Mouse (Mus musculus): Measurements from ENCODE around the gene Cpne2.

Cpne2 gene

DNA sequence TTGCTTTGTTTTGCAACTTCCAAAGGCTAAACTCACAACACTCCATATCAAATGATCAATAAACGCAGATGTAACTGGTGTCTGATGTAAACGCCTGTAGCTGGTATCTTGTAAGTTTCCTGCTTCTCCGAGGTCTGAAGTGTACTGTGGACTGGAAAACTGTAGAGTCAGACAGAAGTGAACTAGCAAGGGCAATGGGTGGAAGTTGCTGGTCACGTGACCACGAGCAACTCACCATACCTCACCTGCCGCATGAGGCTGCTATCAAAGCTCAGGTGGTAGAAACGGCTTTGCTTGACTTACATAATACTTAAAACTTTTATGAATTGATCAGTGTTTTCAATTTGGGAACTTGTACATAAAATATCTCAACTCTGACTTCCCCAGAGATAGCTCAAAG, 5.6 kb upstream of the Cpne2 start:
- peaks cover 6% of the 10 kb centered on the region for H3K4me1 ChIP-seq (replicated peaks; ENCODE audit: low read depth, low read length)
- H3K36me3 ChIP-seq (ENCODE audit: insufficient read depth, low read length) = no peaks in the 10 kb centered on the region
- no peak overlapping the region for H3K4me3 ChIP-seq (replicated peaks; ENCODE audit: low read length)
- peaks cover 51% of the 10 kb centered on the region for H3K27me3 ChIP-seq (ENCODE audit: insufficient read depth, low read length)
- no peaks in the 10 kb centered on the region for H3K9me3 ChIP-seq (ENCODE audit: low read length)
- TF ChIP-seq CTCF (conservative IDR thresholded peaks at IDR 0.05; ENCODE audit: low read length) (no peak), NANOG (IDR thresholded peaks at IDR 0.05; ENCODE audit: borderline replicate concordance, low read length) (no peak), POU5F1 (IDR thresholded peaks at IDR 0.05; ENCODE audit: borderline replicate concordance, low read length) (no peak)

DNA sequence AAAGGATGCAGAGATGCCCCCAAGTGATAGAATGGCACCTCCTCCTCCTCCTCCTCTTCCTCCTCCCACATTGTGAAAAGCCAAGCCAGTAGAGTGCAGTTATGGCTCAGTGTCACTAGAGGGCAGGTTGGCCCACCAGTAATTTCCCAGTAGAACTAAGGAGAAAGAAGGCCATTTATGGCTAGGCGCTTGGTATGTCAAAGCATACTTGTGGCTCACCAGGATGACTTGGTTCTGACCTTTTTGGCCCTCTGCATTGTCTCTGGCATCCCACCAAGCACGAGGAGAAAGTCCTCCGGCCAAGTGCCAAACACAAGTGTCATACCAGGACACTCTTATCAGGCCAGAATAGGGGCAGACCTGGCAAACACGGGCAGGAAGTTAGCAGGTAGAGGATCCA, 4.5 kb upstream of the Cpne2 start:
- Histone ChIP-seq H3K9me3 (ENCODE audit: low read length) (no peaks in the 10 kb centered on the region), H3K36me3 (ENCODE audit: insufficient read depth, low read length) (no peaks in the 10 kb centered on the region), H3K4me3 (replicated peaks; ENCODE audit: low read length) (no peak overlapping the region), H3K27me3 (ENCODE audit: insufficient read depth, low read length) (peaks cover 52% of the 10 kb centered on the region), H3K4me1 (replicated peaks; ENCODE audit: low read depth, low read length) (peaks cover 9% of the 10 kb centered on the region)
- TF ChIP-seq CTCF (conservative IDR thresholded peaks at IDR 0.05; ENCODE audit: low read length) (peak; percentile 86), POU5F1 (IDR thresholded peaks at IDR 0.05; ENCODE audit: borderline replicate concordance, low read length) (no peak)

DNA sequence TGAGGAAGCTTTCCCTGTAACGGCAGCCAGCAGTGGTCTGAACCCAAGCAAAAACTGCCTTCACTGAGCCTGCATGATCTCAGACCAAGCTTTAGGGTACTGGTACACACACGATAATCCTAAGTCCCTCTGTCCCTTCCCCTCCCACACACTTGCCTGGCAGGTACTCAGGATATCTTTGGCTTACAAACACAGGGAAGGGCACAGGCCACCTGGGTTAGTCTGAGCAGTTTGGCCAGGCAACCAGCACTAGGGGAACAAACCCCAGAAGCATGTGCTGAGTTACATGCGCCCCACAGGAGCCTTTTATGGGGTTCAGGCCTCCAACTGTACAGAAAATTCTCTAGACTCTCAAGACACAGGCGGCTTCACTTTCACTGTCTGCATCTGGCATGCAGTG, 2.9 kb upstream of the Cpne2 start:
- no peaks in the 10 kb centered on the region for H3K9me3 ChIP-seq (ENCODE audit: low read length)
- peaks cover 23% of the 10 kb centered on the region for H3K4me1 ChIP-seq (replicated peaks; ENCODE audit: low read depth, low read length)

DNA sequence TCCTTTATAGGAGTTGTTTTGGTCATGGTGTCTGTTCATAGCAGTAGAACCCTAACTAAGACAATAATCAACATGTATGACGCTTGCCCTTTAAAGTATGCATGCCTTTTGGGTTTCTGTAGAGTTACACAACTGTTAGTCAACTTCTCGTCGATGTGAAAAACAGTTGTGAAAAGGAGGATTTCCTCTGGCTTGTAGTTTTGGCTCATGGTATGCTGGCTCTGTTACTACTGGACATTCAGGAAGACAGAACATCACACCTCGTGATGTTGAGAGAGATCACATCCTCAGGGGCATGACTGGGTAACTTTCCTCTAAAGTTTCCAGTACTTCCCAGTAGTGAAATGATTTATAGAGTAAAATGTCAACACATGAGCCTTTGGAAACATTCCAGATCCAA, 2.1 kb upstream of the Cpne2 start:
- Histone ChIP-seq H3K36me3 (ENCODE audit: insufficient read depth, low read length) (no peaks in the 10 kb centered on the region), H3K9me3 (ENCODE audit: low read length) (no peaks in the 10 kb centered on the region), H3K4me1 (replicated peaks; ENCODE audit: low read depth, low read length) (peaks cover 23% of the 10 kb centered on the region), H3K4me3 (replicated peaks; ENCODE audit: low read length) (no peak overlapping the region), H3K27me3 (ENCODE audit: insufficient read depth, low read length) (peaks cover 68% of the 10 kb centered on the region)
- no peak for TF ChIP-seq CTCF (conservative IDR thresholded peaks at IDR 0.05; ENCODE audit: low read length)
- TF ChIP-seq NANOG (IDR thresholded peaks at IDR 0.05; ENCODE audit: borderline replicate concordance, low read length) = no peak

More for the DNA sequence above, 2.9 kb upstream of the Cpne2 start:
- no peak overlapping the region for H3K4me3 ChIP-seq (replicated peaks; ENCODE audit: low read length)
- H3K27me3 ChIP-seq (ENCODE audit: insufficient read depth, low read length) = peaks cover 65% of the 10 kb centered on the region
- no peak for TF ChIP-seq POU5F1 (IDR thresholded peaks at IDR 0.05; ENCODE audit: borderline replicate concordance, low read length)
- TF ChIP-seq CTCF (conservative IDR thresholded peaks at IDR 0.05; ENCODE audit: low read length) = no peak
- no peak for TF ChIP-seq NANOG (IDR thresholded peaks at IDR 0.05; ENCODE audit: borderline replicate concordance, low read length)
- H3K36me3 ChIP-seq (ENCODE audit: insufficient read depth, low read length) = no peaks in the 10 kb centered on the region

DNA sequence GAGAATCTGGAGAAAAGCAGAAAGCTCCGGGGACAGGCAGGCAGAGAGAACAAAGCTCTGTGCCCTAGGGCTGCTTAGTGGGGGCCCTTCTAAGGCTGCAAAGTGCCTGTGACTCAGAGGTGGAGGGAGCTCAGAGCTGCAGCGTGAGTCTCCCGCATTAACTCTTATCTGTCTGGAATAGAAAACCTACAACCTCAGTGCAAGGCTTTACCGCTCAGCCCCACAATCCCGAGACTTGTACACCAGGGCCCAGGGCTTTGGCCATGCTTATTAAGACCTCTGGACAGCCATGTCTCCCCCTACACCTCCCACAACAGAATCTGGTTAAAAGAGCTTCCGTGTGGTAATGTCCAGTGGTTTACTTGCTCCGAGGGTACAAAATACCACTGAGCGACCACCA, 790 bp upstream of the Cpne2 start:
- H3K36me3 ChIP-seq (ENCODE audit: insufficient read depth, low read length) = no peaks in the 10 kb centered on the region
- no peaks in the 10 kb centered on the region for H3K9me3 ChIP-seq (ENCODE audit: low read length)
- H3K27me3 ChIP-seq (ENCODE audit: insufficient read depth, low read length) = peaks cover 79% of the 10 kb centered on the region
- no peak for TF ChIP-seq CTCF (conservative IDR thresholded peaks at IDR 0.05; ENCODE audit: low read length)
- no peak for TF ChIP-seq POU5F1 (IDR thresholded peaks at IDR 0.05; ENCODE audit: borderline replicate concordance, low read length)
- no peak for TF ChIP-seq NANOG (IDR thresholded peaks at IDR 0.05; ENCODE audit: borderline replicate concordance, low read length)
- H3K4me3 ChIP-seq (replicated peaks; ENCODE audit: low read length) = peak overlapping the region; percentile 81; the same call in 1 of the 2 replicates
- H3K4me1 ChIP-seq (replicated peaks; ENCODE audit: low read depth, low read length) = peaks cover 23% of the 10 kb centered on the region

DNA sequence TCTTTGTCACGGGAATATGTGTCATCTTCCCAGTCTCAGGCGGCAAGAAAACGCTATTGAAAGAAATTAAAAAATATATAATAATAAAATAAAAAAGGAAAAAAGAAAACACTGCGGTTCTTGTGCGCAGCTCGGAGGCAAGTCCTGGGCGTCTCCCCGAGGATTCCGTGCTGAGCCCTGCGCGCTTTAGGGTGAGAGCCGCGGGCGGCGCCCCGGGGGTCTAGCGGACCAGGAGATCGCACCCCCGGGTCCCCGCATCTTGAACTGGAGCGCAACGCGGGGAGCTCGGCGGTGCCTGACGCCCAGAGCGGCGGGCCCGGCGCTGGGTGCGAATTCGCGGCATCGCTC, 291 bp upstream of the Cpne2 start:
- Histone ChIP-seq H3K36me3 (ENCODE audit: insufficient read depth, low read length) (no peaks in the 10 kb centered on the region), H3K9me3 (ENCODE audit: low read length) (no peaks in the 10 kb centered on the region)
- TF ChIP-seq POU5F1 (IDR thresholded peaks at IDR 0.05; ENCODE audit: borderline replicate concordance, low read length) (no peak), CTCF (conservative IDR thresholded peaks at IDR 0.05; ENCODE audit: low read length) (no peak), NANOG (IDR thresholded peaks at IDR 0.05; ENCODE audit: borderline replicate concordance, low read length) (no peak)

DNA sequence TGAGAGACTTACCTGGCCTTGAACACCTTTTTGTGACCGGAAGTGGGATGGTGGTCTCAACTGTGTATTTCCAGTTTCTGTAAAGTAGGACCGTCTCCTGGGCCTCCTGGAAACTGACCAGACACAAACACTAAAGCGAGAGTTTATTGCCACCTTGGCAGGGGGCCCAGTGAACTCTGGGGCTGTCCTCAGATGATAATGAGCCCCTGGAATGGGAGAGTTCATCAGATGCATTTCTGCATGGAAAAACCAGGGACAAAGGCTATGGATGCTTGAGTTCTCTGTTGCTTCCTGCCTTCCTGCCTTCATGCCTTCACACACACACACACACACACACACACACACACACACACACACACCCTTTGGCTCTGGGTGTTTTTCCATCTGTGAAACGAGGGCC, 1.8 kb downstream of the Cpne2 start:
- no peak for TF ChIP-seq POU5F1 (IDR thresholded peaks at IDR 0.05; ENCODE audit: borderline replicate concordance, low read length)
- TF ChIP-seq CTCF (conservative IDR thresholded peaks at IDR 0.05; ENCODE audit: low read length) = no peak
- TF ChIP-seq NANOG (IDR thresholded peaks at IDR 0.05; ENCODE audit: borderline replicate concordance, low read length) = no peak
- Histone ChIP-seq H3K27me3 (ENCODE audit: insufficient read depth, low read length) (peaks cover 92% of the 10 kb centered on the region), H3K4me3 (replicated peaks; ENCODE audit: low read length) (no peak overlapping the region), H3K4me1 (replicated peaks; ENCODE audit: low read depth, low read length) (peaks cover 23% of the 10 kb centered on the region), H3K9me3 (ENCODE audit: low read length) (no peaks in the 10 kb centered on the region), H3K36me3 (ENCODE audit: insufficient read depth, low read length) (no peaks in the 10 kb centered on the region)

More for the DNA sequence above, 291 bp upstream of the Cpne2 start:
- Histone ChIP-seq H3K4me1 (replicated peaks; ENCODE audit: low read depth, low read length) (peaks cover 23% of the 10 kb centered on the region), H3K27me3 (ENCODE audit: insufficient read depth, low read length) (peaks cover 84% of the 10 kb centered on the region), H3K4me3 (replicated peaks; ENCODE audit: low read length) (peak overlapping the region; percentile 81)

DNA sequence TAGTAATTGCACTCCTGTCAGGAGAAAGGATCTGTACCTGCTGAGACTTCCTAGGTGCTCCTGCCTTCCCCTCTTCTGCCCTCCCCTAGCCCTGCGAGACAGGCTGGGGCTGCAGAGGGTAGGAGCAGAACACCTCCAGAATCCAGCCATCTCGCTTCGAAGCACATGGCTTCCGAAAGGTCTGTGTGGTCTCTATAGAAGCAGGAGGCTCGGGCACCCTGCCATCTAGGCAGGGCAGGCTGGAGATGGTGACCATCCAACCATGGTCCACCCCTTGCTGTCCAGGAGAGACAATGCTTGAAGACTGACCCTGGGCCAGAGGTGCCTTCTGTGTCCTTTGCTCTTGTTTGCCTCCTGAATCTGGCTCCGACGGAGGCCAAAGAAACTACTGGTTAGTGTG, 2.8 kb downstream of the Cpne2 start:
- no peaks in the 10 kb centered on the region for H3K36me3 ChIP-seq (ENCODE audit: insufficient read depth, low read length)
- H3K4me1 ChIP-seq (replicated peaks; ENCODE audit: low read depth, low read length) = peaks cover 23% of the 10 kb centered on the region
- H3K27me3 ChIP-seq (ENCODE audit: insufficient read depth, low read length) = peaks cover 90% of the 10 kb centered on the region
- no peak overlapping the region for H3K4me3 ChIP-seq (replicated peaks; ENCODE audit: low read length)
- TF ChIP-seq CTCF (conservative IDR thresholded peaks at IDR 0.05; ENCODE audit: low read length) = no peak
- no peak for TF ChIP-seq NANOG (IDR thresholded peaks at IDR 0.05; ENCODE audit: borderline replicate concordance, low read length)
- TF ChIP-seq POU5F1 (IDR thresholded peaks at IDR 0.05; ENCODE audit: borderline replicate concordance, low read length) = no peak
- no peaks in the 10 kb centered on the region for H3K9me3 ChIP-seq (ENCODE audit: low read length)

DNA sequence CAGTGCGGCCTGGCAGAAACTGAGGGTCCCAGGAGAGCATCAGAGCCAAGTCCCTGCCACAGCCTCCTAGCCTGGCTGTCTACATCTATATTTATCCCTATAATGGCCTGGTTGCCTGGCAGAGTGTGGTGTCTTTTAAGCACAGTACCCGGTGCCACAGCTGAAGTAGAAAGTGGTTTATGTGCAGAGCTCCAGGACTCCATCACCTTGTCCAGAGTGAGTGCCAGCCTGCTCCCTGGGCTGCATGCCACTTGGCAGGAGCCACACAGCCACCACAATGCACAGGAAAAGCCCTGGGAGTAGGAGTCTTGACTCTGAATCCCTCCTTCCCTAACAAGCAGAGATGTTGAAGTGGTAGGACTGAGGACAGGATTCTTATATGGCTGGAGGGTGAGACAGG, 4.7 kb downstream of the Cpne2 start:
- H3K4me1 ChIP-seq (replicated peaks; ENCODE audit: low read depth, low read length) = peaks cover 15% of the 10 kb centered on the region
- TF ChIP-seq NANOG (IDR thresholded peaks at IDR 0.05; ENCODE audit: borderline replicate concordance, low read length) (no peak), CTCF (conservative IDR thresholded peaks at IDR 0.05; ENCODE audit: low read length) (no peak), POU5F1 (IDR thresholded peaks at IDR 0.05; ENCODE audit: borderline replicate concordance, low read length) (no peak)

More for the DNA sequence above, 4.7 kb downstream of the Cpne2 start:
- Histone ChIP-seq H3K9me3 (ENCODE audit: low read length) (no peaks in the 10 kb centered on the region), H3K36me3 (ENCODE audit: insufficient read depth, low read length) (no peaks in the 10 kb centered on the region), H3K27me3 (ENCODE audit: insufficient read depth, low read length) (peaks cover 80% of the 10 kb centered on the region), H3K4me3 (replicated peaks; ENCODE audit: low read length) (no peak overlapping the region)

Data from E14TG2a.4 (cell line).